Mouse (Mus musculus): ENCODE results near the gene Ugt1a5.

DNA sequence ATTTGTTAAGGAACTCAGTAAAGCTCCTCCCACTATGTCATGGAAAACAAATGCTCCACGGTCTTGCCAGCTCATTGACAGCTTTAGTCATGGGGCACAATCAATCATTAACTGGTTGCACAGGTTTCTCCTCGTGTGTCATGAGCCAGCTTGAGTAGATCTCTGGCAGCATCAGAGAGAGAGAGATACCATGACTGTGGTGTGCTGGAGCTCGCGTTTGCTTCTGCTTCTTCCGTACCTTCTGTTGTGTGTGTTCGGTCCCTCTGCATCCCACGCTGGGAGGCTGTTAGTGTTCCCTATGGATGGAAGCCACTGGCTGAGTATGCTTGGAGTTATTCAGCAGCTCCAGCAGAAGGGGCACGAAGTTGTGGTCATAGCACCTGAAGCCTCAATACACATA is 46.0 kb downstream of the Ugt1a5 start, which contains the start of gene Ugt1a1:
- TF ChIP-seq CTCF (IDR thresholded peaks at IDR 0.05; ENCODE audit: low read depth) (no peak), EP300 (IDR thresholded peaks at IDR 0.05; ENCODE audit: low read depth) (no peak)

Data from heart, postnatal 0 days (tissue).